Mouse (Mus musculus): ENCODE results near the gene Rps13. TPM values are rescaled to one million over a fixed set of nuclear protein-coding genes. Genes with fewer than 3 reads are reported as not detected.
A peak's percentile ranks its signal among the peaks of the same experiment; 100 is the strongest.
"Not testable (repeated sequence)": the region's sequence is repeated elsewhere in the genome, so short reads cannot be mapped to it uniquely, and the experiment has no call there.

The Rps13 gene
- 1,930 TPM for polyA plus RNA-seq (2012; fragmentation: generic; extraction: Trizol)
- long read RNA-seq, experiment 1, transcript Rps13-201 (6 exons, 589 nt), result major isoform, 485 of 515 reads
- long read RNA-seq, experiment 1, partial matches to known transcripts, result 6 of 515 reads
- long read RNA-seq, experiment 1, other reads (novel, unspliced or antisense), result 18 of 515 reads
- long read RNA-seq, experiment 2, transcript Rps13-201 (6 exons, 589 nt), result major isoform, 234 of 236 reads
- long read RNA-seq, experiment 2, partial matches to known transcripts, result 1 of 236 reads
- long read RNA-seq, experiment 2, other reads (novel, unspliced or antisense), result 0 of 236 reads

GRCm38 (mm10) chr7:116333713-116334668 lies at the start of gene Rps13:
TSS of gene Rps13 (minus strand) at chr7:116334195.
- peaks cover 51% of the 10 kb centered on the region for H3K79me2 ChIP-seq (ENCODE audit: control insufficient read depth, insufficient read depth)
- peak within 1 kb of the TSS; percentile 99 for H3ac ChIP-seq (ENCODE audit: control insufficient read depth, insufficient read length, low read depth)
- peaks cover 51% of the 10 kb centered on the region for H3K36me3 ChIP-seq (ENCODE audit: control insufficient read depth, insufficient read depth)
- H3K79me3 ChIP-seq (ENCODE audit: low read depth), result peaks cover 31% of the 10 kb centered on the region
- TF ChIP-seq CEBPB (IDR thresholded peaks at IDR 0.05; ENCODE audit: low read depth), result no peak
- peak; percentile 84 for TF ChIP-seq MAX (IDR thresholded peaks at IDR 0.05)
- H3K4me3 ChIP-seq (ENCODE audit: insufficient read depth, poor library complexity, severe bottlenecking), result peak within 1 kb of the TSS; percentile 71
- no peaks in the 10 kb centered on the region for H3K27me3 ChIP-seq (ENCODE audit: control insufficient read depth, insufficient read depth, insufficient read length)

DNA sequence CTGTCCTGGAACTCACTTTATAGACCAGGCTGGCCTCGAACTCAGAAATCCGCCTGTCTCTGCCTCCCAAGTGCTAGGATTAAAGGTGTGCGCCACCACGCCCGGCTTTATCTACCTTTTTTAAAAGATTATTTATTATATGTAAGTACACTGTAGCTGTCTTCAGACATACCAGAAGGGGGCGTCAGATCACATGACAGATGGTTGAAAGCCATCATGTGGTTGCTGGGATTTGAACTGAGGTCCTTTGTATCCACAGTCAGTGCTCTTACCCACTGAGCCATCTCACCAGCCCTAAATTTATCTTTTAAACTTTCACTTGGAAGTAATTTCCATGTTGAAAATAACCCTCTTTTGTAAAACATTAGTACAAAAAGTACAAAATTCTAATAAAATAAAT lies 45.2 kb upstream of the Rps13 start:
- H3K36me3 ChIP-seq (ENCODE audit: control insufficient read depth, insufficient read depth), result peaks cover 54% of the 10 kb centered on the region
- not testable (repeated sequence) for H3ac ChIP-seq (ENCODE audit: control insufficient read depth, insufficient read length, low read depth); H3K79me2 ChIP-seq (ENCODE audit: control insufficient read depth, insufficient read depth); H3K27me3 ChIP-seq (ENCODE audit: control insufficient read depth, insufficient read depth, insufficient read length); H3K79me3 ChIP-seq (ENCODE audit: low read depth); H3K4me3 ChIP-seq (ENCODE audit: insufficient read depth, poor library complexity, severe bottlenecking)

DNA sequence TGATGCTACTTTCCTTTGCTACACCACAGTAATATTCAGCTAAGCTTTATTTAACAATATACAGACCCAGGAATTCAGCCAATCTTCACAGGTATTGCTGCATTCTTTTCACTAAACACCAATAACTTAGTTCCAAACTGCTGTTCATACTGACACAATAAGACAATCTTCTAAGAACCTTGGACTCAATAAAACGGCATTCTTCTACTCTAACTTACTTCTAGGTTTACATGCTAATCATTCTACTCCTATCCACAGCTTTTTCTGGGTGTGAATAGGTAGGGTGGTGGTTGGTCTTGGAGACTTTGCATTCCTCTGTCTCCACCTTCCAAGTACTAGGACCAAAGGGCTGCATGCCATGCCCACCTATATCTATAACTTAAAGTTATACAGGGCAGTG lies 40.3 kb upstream of the Rps13 start:
- Histone ChIP-seq H3K36me3 (ENCODE audit: control insufficient read depth, insufficient read depth) (peaks cover 59% of the 10 kb centered on the region), H3K79me2 (ENCODE audit: control insufficient read depth, insufficient read depth) (no peaks in the 10 kb centered on the region)

DNA sequence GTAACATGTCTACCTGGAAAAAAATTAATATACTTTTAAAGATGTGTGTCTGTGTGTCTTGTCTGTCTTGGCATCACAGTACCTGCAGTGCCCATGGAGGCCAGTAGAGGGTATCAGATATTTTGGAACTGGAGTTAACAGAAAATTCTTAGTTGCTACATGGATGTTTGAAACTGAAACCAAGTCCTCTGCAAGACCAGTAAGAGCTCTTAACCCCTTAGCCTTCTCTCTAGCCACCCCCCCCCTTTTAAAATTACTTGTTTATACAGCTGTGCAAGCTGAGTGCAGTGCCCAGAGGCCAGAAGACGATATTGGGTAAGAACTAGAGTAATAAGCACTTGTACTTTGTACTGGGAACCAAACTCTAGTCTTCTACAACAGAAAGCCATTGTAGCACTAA lies 2.2 kb upstream of the Rps13 start:
- H3K4me3 ChIP-seq (ENCODE audit: insufficient read depth, poor library complexity, severe bottlenecking), result no peak overlapping the region
- TF ChIP-seq CTCF (IDR thresholded peaks at IDR 0.05; ENCODE audit: control insufficient read depth, insufficient read depth, insufficient read length) (no peak), FOSL1 (IDR thresholded peaks at IDR 0.05; ENCODE audit: insufficient read depth, low read length, poor library complexity, severe bottlenecking) (no peak), CEBPB (IDR thresholded peaks at IDR 0.05; ENCODE audit: low read depth) (no peak), USF1 (IDR thresholded peaks at IDR 0.05; ENCODE audit: low read depth) (no peak), MYOG (IDR thresholded peaks at IDR 0.05; ENCODE audit: control insufficient read depth, extremely low read depth, insufficient read length) (no peak), MYOD1 (IDR thresholded peaks at IDR 0.05; ENCODE audit: control insufficient read depth, insufficient read length, low read depth) (no peak), MAX (IDR thresholded peaks at IDR 0.05) (no peak)
- H3ac ChIP-seq (ENCODE audit: control insufficient read depth, insufficient read length, low read depth), result no peak overlapping the region
- no peaks in the 10 kb centered on the region for H3K27me3 ChIP-seq (ENCODE audit: control insufficient read depth, insufficient read depth, insufficient read length)
- H3K79me3 ChIP-seq (ENCODE audit: low read depth), result peaks cover 27% of the 10 kb centered on the region
- H3K36me3 ChIP-seq (ENCODE audit: control insufficient read depth, insufficient read depth), result peaks cover 52% of the 10 kb centered on the region
- H3K79me2 ChIP-seq (ENCODE audit: control insufficient read depth, insufficient read depth), result peaks cover 51% of the 10 kb centered on the region

More for the DNA sequence above, 40.3 kb upstream of the Rps13 start:
- TF ChIP-seq MYOD1 (IDR thresholded peaks at IDR 0.05; ENCODE audit: control insufficient read depth, insufficient read length, low read depth), result no peak
- no peak for TF ChIP-seq CTCF (IDR thresholded peaks at IDR 0.05; ENCODE audit: control insufficient read depth, insufficient read depth, insufficient read length)
- no peak for TF ChIP-seq CEBPB (IDR thresholded peaks at IDR 0.05; ENCODE audit: low read depth)
- TF ChIP-seq MAX (IDR thresholded peaks at IDR 0.05), result no peak
- no peak for TF ChIP-seq USF1 (IDR thresholded peaks at IDR 0.05; ENCODE audit: low read depth)
- TF ChIP-seq FOSL1 (IDR thresholded peaks at IDR 0.05; ENCODE audit: insufficient read depth, low read length, poor library complexity, severe bottlenecking), result no peak
- TF ChIP-seq MYOG (IDR thresholded peaks at IDR 0.05; ENCODE audit: control insufficient read depth, extremely low read depth, insufficient read length), result no peak
- Histone ChIP-seq H3ac (ENCODE audit: control insufficient read depth, insufficient read length, low read depth) (no peak overlapping the region), H3K79me3 (ENCODE audit: low read depth) (no peaks in the 10 kb centered on the region), H3K27me3 (ENCODE audit: control insufficient read depth, insufficient read depth, insufficient read length) (no peaks in the 10 kb centered on the region), H3K4me3 (ENCODE audit: insufficient read depth, poor library complexity, severe bottlenecking) (no peak overlapping the region)

- Histone ChIP-seq H3K4me3 (ENCODE audit: insufficient read depth, poor library complexity, severe bottlenecking) (no peak overlapping the region), H3K79me2 (ENCODE audit: control insufficient read depth, insufficient read depth) (peaks cover 51% of the 10 kb centered on the region), H3K79me3 (ENCODE audit: low read depth) (peaks cover 31% of the 10 kb centered on the region), H3K36me3 (ENCODE audit: control insufficient read depth, insufficient read depth) (peaks cover 55% of the 10 kb centered on the region), H3ac (ENCODE audit: control insufficient read depth, insufficient read length, low read depth) (no peak overlapping the region), H3K27me3 (ENCODE audit: control insufficient read depth, insufficient read depth, insufficient read length) (no peaks in the 10 kb centered on the region)
- no peak for TF ChIP-seq CEBPB (IDR thresholded peaks at IDR 0.05; ENCODE audit: low read depth)
- no peak for TF ChIP-seq MAX (IDR thresholded peaks at IDR 0.05)
- TF ChIP-seq MYOG (IDR thresholded peaks at IDR 0.05; ENCODE audit: control insufficient read depth, extremely low read depth, insufficient read length), result no peak
- TF ChIP-seq CTCF (IDR thresholded peaks at IDR 0.05; ENCODE audit: control insufficient read depth, insufficient read depth, insufficient read length), result no peak
- TF ChIP-seq FOSL1 (IDR thresholded peaks at IDR 0.05; ENCODE audit: insufficient read depth, low read length, poor library complexity, severe bottlenecking), result no peak
- no peak for TF ChIP-seq MYOD1 (IDR thresholded peaks at IDR 0.05; ENCODE audit: control insufficient read depth, insufficient read length, low read depth)
- no peak for TF ChIP-seq USF1 (IDR thresholded peaks at IDR 0.05; ENCODE audit: low read depth)
Observed at GRCm38 (mm10) chr7:116335133-116335532, 1.1 kb upstream of the Rps13 start.

- TF ChIP-seq MAX (IDR thresholded peaks at IDR 0.05) (no peak), CEBPB (IDR thresholded peaks at IDR 0.05; ENCODE audit: low read depth) (no peak), USF1 (IDR thresholded peaks at IDR 0.05; ENCODE audit: low read depth) (no peak), MYOG (IDR thresholded peaks at IDR 0.05; ENCODE audit: control insufficient read depth, extremely low read depth, insufficient read length) (no peak), CTCF (IDR thresholded peaks at IDR 0.05; ENCODE audit: control insufficient read depth, insufficient read depth, insufficient read length) (no peak), FOSL1 (IDR thresholded peaks at IDR 0.05; ENCODE audit: insufficient read depth, low read length, poor library complexity, severe bottlenecking) (no peak), MYOD1 (IDR thresholded peaks at IDR 0.05; ENCODE audit: control insufficient read depth, insufficient read length, low read depth) (no peak)
- no peaks in the 10 kb centered on the region for H3K27me3 ChIP-seq (ENCODE audit: control insufficient read depth, insufficient read depth, insufficient read length)
- peak overlapping the region; percentile 47 for H3ac ChIP-seq (ENCODE audit: control insufficient read depth, insufficient read length, low read depth)
- peaks cover 51% of the 10 kb centered on the region for H3K79me2 ChIP-seq (ENCODE audit: control insufficient read depth, insufficient read depth)
- H3K79me3 ChIP-seq (ENCODE audit: low read depth), result peaks cover 31% of the 10 kb centered on the region
- H3K36me3 ChIP-seq (ENCODE audit: control insufficient read depth, insufficient read depth), result peaks cover 56% of the 10 kb centered on the region
- peak overlapping the region; percentile 71 for H3K4me3 ChIP-seq (ENCODE audit: insufficient read depth, poor library complexity, severe bottlenecking)
Observed at GRCm38 (mm10) chr7:116334669-116335038, 659 bp upstream of the Rps13 start.

All from C2C12 (cell line).